Mouse (Mus musculus) neural tube, embryonic 11.5 days (tissue): Measurements from ENCODE around the gene Syn3. TPM values are rescaled to one million over a fixed set of nuclear protein-coding genes. Genes with fewer than 3 reads are reported as not detected.

Experiments
- ATAC-seq: fragments of 200-750 bp; cut with Nextera tagmentation; 2 replicates; pipeline ENCODE4 v1.8.0; 2017; ENCODE audit warnings: moderate number of reproducible peaks, mild to moderate bottlenecking, moderate TSS enrichment, moderate library complexity; ENCODE audit not compliant: insufficient read depth, low FRiP score, low TSS enrichment
- DNase-seq: peaks from one replicate; pipeline ENCODE4 v3.0.0-alpha.2; 2015; ENCODE audit warnings: low spot score
- H3K27ac ChIP-seq: fragments of 300-500 bp; sonication (generic); 2 replicates; pipeline ENCODE4 v1.5.1; 2014; ENCODE audit warnings: low read depth, mild to moderate bottlenecking, low read length
- H3K27me3 ChIP-seq: fragments of 300-500 bp; sonication (generic); 2 replicates; pipeline ENCODE4 v1.6.1; 2014; ENCODE audit warnings: mild to moderate bottlenecking, low read length, mixed read lengths; ENCODE audit not compliant: control insufficient read depth, insufficient read depth
- H3K36me3 ChIP-seq: fragments of 300-500 bp; sonication (generic); 2 replicates; pipeline ENCODE4 v1.6.1; 2014; ENCODE audit warnings: mild to moderate bottlenecking, low read length, moderate library complexity, mixed read lengths; ENCODE audit not compliant: control insufficient read depth, insufficient read depth
- H3K4me1 ChIP-seq: fragments of 300-500 bp; sonication (generic); 2 replicates; pipeline ENCODE4 v1.6.1; 2014; ENCODE audit warnings: low read length, mixed read lengths; ENCODE audit not compliant: control insufficient read depth, insufficient read depth
- H3K4me2 ChIP-seq: fragments of 300-500 bp; sonication (generic); 2 replicates; pipeline ENCODE4 v1.6.1; 2014; ENCODE audit warnings: low read depth, mild to moderate bottlenecking, moderate library complexity
- H3K4me3 ChIP-seq: fragments of 300-500 bp; sonication (generic); 2 replicates; pipeline ENCODE4 v1.5.1; 2014; ENCODE audit warnings: low read depth, low read length
- H3K9ac ChIP-seq: fragments of 300-500 bp; sonication (generic); 2 replicates; pipeline ENCODE4 v1.6.1; 2014; ENCODE audit warnings: mild to moderate bottlenecking, low read length
- H3K9me3 ChIP-seq: fragments of 300-500 bp; sonication (generic); 2 replicates; pipeline ENCODE4 v1.6.1; 2016; ENCODE audit warnings: low read length; ENCODE audit not compliant: control insufficient read depth
- WGBS: fragments of 180-500 bp; shearing (Covaris S2); extraction: QIAGEN DNeasy Blood & Tissue Kit; methylation state at CpG from one replicate; pipeline ENCODE4 v1.1.7; 2014; 5-methylcytosine and 5-hydroxymethylcytosine counted together
- polyA plus RNA-seq: library from polyadenylated mRNA; unstranded; fragments of >200 nt; fragmentation: Nextera tagmentation; extraction: Ambion mirVana; gene quantifications from 2 replicates; pipeline ENCODE4 v1.2.1, GENCODE M21; 2014

Gene Syn3
- polyA plus RNA-seq, 1 experiment from 2014 or later, result 4.4 TPM

GRCm38 (mm10) chr10:86323275-86323994, 175.3 kb downstream of the Syn3 start:
- no peak overlapping the region for H3K4me3 ChIP-seq
- no peak overlapping the region for H3K9ac ChIP-seq
- ATAC-seq (no peak), DNase-seq (no peak)
- 88% methylated on average over 4 of the region's 4 CpGs for WGBS
- H3K27me3 ChIP-seq, result no peaks in the 10 kb centered on the region
- H3K4me1 ChIP-seq, result peaks cover 6% of the 10 kb centered on the region; the same call in 1 of the 2 replicates
- no peak overlapping the region for H3K4me2 ChIP-seq
- H3K36me3 ChIP-seq, result no peaks in the 10 kb centered on the region
- no peaks in the 10 kb centered on the region for H3K9me3 ChIP-seq
- no peak overlapping the region for H3K27ac ChIP-seq

DNA sequence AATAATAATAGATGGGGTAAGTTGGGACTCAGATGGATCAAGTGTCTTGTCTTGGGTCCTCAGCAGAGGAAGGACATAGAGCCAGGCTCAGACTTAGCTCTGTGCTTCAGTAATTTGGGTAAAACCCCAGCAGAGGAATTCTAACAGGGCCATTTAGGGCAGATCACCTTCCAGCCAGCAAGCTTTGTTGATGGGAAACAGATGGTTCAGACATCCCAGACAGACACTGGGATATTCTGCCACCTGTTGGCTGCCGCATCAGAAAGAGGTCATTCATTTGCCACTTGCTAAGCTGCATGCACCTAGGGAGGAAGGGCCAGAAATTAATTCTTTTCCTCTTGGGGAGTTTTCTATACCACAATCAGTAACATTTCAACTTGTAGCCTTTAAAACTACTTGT, 176.7 kb downstream of the Syn3 start:
- ATAC-seq (no peak), DNase-seq (no peak)
- Histone ChIP-seq H3K4me2 (no peak overlapping the region), H3K36me3 (no peaks in the 10 kb centered on the region), H3K9me3 (no peaks in the 10 kb centered on the region), H3K27ac (no peak overlapping the region), H3K27me3 (no peaks in the 10 kb centered on the region), H3K4me1 (peaks cover 6% of the 10 kb centered on the region; the same call in 1 of the 2 replicates), H3K4me3 (no peak overlapping the region), H3K9ac (no peak overlapping the region)
- WGBS, result 29% methylated on average over 1 of the region's 1 CpGs

DNA sequence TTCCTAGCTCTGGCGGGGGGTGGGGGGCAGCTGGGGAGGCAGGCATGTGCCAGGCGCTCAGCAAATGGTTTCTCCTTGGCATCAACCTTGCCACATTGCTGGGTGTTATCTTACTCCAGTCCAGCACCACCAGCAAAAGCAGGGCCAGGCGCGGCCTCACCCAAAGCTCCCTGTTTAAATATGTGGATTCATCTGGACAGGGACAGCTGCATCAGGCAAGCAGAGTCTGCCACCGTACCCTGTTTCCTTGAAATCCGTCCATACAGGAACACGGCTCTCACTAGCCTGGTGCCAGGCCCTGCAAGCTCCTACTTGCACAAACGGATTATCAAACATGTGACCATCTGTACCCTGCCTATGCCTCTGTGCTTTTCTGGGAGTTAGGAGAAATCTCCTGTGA, 177.5 kb downstream of the Syn3 start:
- no peak overlapping the region for H3K4me3 ChIP-seq

DNA sequence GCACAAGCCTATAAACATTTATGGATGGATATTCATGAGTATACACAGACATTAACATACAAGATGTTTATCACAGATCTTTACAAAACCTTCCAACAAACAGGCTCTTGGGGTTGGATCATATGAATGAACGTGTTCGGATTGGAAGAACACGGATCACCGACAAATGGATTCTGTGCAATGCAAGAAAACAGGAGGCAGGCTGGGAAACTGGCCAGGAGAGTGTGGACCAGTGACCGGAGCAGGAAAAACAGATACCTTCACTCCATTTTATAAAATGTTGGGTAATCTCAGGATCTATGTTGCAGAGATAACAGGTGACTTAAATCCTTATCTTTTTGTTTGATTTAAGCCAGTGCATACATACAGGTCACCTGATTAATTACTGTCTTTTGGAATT, 178.5 kb downstream of the Syn3 start:
- DNase-seq, result no peak
- no peaks in the 10 kb centered on the region for H3K9me3 ChIP-seq
- H3K4me2 ChIP-seq, result no peak overlapping the region
- H3K9ac ChIP-seq, result no peak overlapping the region
- no peaks in the 10 kb centered on the region for H3K36me3 ChIP-seq
- H3K4me1 ChIP-seq, result peaks cover 6% of the 10 kb centered on the region; the same call in 1 of the 2 replicates
- no peak overlapping the region for H3K27ac ChIP-seq
- WGBS, result 92% methylated on average over 5 of the region's 5 CpGs
- ATAC-seq, result no peak
- no peaks in the 10 kb centered on the region for H3K27me3 ChIP-seq
- H3K4me3 ChIP-seq, result no peak overlapping the region

More for the DNA sequence above, 177.5 kb downstream of the Syn3 start:
- WGBS, result 84% methylated on average over 8 of the region's 8 CpGs
- Histone ChIP-seq H3K4me2 (no peak overlapping the region), H3K27me3 (no peaks in the 10 kb centered on the region), H3K36me3 (no peaks in the 10 kb centered on the region), H3K9me3 (no peaks in the 10 kb centered on the region), H3K27ac (no peak overlapping the region), H3K9ac (no peak overlapping the region), H3K4me1 (peaks cover 6% of the 10 kb centered on the region; the same call in 1 of the 2 replicates)
- DNase-seq, result no peak
- no peak for ATAC-seq

- WGBS, result 10% methylated on average over 3 of the region's 3 CpGs
- H3K27me3 ChIP-seq, result no peaks in the 10 kb centered on the region
These were observed 179.2 kb downstream of the Syn3 start for GRCm38 (mm10) chr10:86319526-86319925.

GRCm38 (mm10) chr10:86318552-86319140, 180.1 kb downstream of the Syn3 start:
- no peak overlapping the region for H3K4me2 ChIP-seq
- DNase-seq, result no peak
- 83% methylated on average over 5 of the region's 5 CpGs for WGBS
- H3K4me3 ChIP-seq, result no peak overlapping the region
- H3K27me3 ChIP-seq, result no peaks in the 10 kb centered on the region
- peaks cover 6% of the 10 kb centered on the region; the same call in 1 of the 2 replicates for H3K4me1 ChIP-seq
- H3K27ac ChIP-seq, result no peak overlapping the region
- no peak overlapping the region for H3K9ac ChIP-seq
- H3K36me3 ChIP-seq, result no peaks in the 10 kb centered on the region
- no peak for ATAC-seq
- H3K9me3 ChIP-seq, result no peaks in the 10 kb centered on the region

More at GRCm38 (mm10) chr10:86319526-86319925, 179.2 kb downstream of the Syn3 start:
- no peak for ATAC-seq
- H3K9ac ChIP-seq, result no peak overlapping the region
- DNase-seq, result no peak
- H3K4me1 ChIP-seq, result peaks cover 6% of the 10 kb centered on the region; the same call in 1 of the 2 replicates
- H3K36me3 ChIP-seq, result no peaks in the 10 kb centered on the region
- no peaks in the 10 kb centered on the region for H3K9me3 ChIP-seq
- H3K27ac ChIP-seq, result no peak overlapping the region
- H3K4me3 ChIP-seq, result no peak overlapping the region
- H3K4me2 ChIP-seq, result no peak overlapping the region

GRCm38 (mm10) chr10:86317633-86318032, 181.1 kb downstream of the Syn3 start:
- Histone ChIP-seq H3K9me3 (no peaks in the 10 kb centered on the region), H3K27ac (no peak overlapping the region), H3K4me3 (no peak overlapping the region), H3K9ac (no peak overlapping the region), H3K27me3 (no peaks in the 10 kb centered on the region), H3K36me3 (no peaks in the 10 kb centered on the region), H3K4me2 (no peak overlapping the region), H3K4me1 (peaks cover 6% of the 10 kb centered on the region; the same call in 1 of the 2 replicates)
- 79% methylated on average over 7 of the region's 7 CpGs for WGBS
- no peak for ATAC-seq
- DNase-seq, result no peak

GRCm38 (mm10) chr10:86315513-86315912, 183.2 kb downstream of the Syn3 start:
- H3K27ac ChIP-seq, result no peak overlapping the region
- WGBS, result 63% methylated on average over 3 of the region's 3 CpGs
- ATAC-seq, result no peak

GRCm38 (mm10) chr10:86313448-86313847, 185.2 kb downstream of the Syn3 start:
- H3K27me3 ChIP-seq, result no peaks in the 10 kb centered on the region
- no peak for ATAC-seq
- no peak overlapping the region for H3K4me3 ChIP-seq
- no peaks in the 10 kb centered on the region for H3K9me3 ChIP-seq
- H3K4me2 ChIP-seq, result no peak overlapping the region
- 80% methylated on average over 1 of the region's 1 CpGs for WGBS
- no peak for DNase-seq
- H3K27ac ChIP-seq, result no peak overlapping the region
- no peaks in the 10 kb centered on the region for H3K36me3 ChIP-seq
- H3K4me1 ChIP-seq, result no peaks in the 10 kb centered on the region; the same call in 1 of the 2 replicates
- H3K9ac ChIP-seq, result no peak overlapping the region

More at GRCm38 (mm10) chr10:86315513-86315912, 183.2 kb downstream of the Syn3 start:
- Histone ChIP-seq H3K4me1 (peaks cover 3% of the 10 kb centered on the region; the same call in 1 of the 2 replicates), H3K4me3 (no peak overlapping the region), H3K9ac (no peak overlapping the region; the same call in 1 of the 2 replicates), H3K9me3 (no peaks in the 10 kb centered on the region), H3K36me3 (no peaks in the 10 kb centered on the region), H3K4me2 (no peak overlapping the region), H3K27me3 (no peaks in the 10 kb centered on the region)
- DNase-seq, result no peak
